Mouse (Mus musculus): Measurements from ENCODE around the gene Cdhr3. TPM values are rescaled to one million over a fixed set of nuclear protein-coding genes. Genes with fewer than 3 reads are reported as not detected.

Cdhr3 gene
- polyA plus RNA-seq, 1 experiment from 2014 or later: not detected

GRCm38 (mm10) chr12:33028109-33028691 lies 64.5 kb downstream of the Cdhr3 start:
- WGBS: 41% methylated on average over 10 of the region's 10 CpGs
- H3K27ac ChIP-seq (replicated peaks): no peak overlapping the region
- DNase-seq (ENCODE audit: low spot score): no peak
- H3K4me1 ChIP-seq: peaks cover 23% of the 10 kb centered on the region
- H3K4me3 ChIP-seq: peak overlapping the region; percentile 1; the same call in 1 of the 2 replicates
- H3K36me3 ChIP-seq (replicated peaks): no peaks in the 10 kb centered on the region
- H3K27me3 ChIP-seq (replicated peaks; ENCODE audit: low read depth, poor library complexity, severe bottlenecking): peaks cover 36% of the 10 kb centered on the region
- no peaks in the 10 kb centered on the region for H3K9me3 ChIP-seq

- Histone ChIP-seq H3K27ac (replicated peaks) (peak overlapping the region; percentile 37; the same call in 1 of the 2 replicates), H3K4me1 (peaks cover 23% of the 10 kb centered on the region), H3K36me3 (replicated peaks) (no peaks in the 10 kb centered on the region), H3K27me3 (replicated peaks; ENCODE audit: low read depth, poor library complexity, severe bottlenecking) (peaks cover 35% of the 10 kb centered on the region), H3K4me3 (peak overlapping the region; percentile 27; the same call in 1 of the 2 replicates), H3K9me3 (no peaks in the 10 kb centered on the region)
- peak; percentile 82 for DNase-seq (ENCODE audit: low spot score)
- 4% methylated on average over 10 of the region's 10 CpGs for WGBS
These were observed 65.6 kb downstream of the Cdhr3 start for GRCm38 (mm10) chr12:33027093-33027492.

GRCm38 (mm10) chr12:33024524-33024923 lies 68.2 kb downstream of the Cdhr3 start:
- no peak for DNase-seq (ENCODE audit: low spot score)
- H3K27me3 ChIP-seq (replicated peaks; ENCODE audit: low read depth, poor library complexity, severe bottlenecking): peaks cover 23% of the 10 kb centered on the region
- peaks cover 23% of the 10 kb centered on the region for H3K4me1 ChIP-seq
- 69% methylated on average over 6 of the region's 6 CpGs for WGBS
- H3K27ac ChIP-seq (replicated peaks): no peak overlapping the region
- H3K4me3 ChIP-seq: no peak overlapping the region
- no peaks in the 10 kb centered on the region for H3K9me3 ChIP-seq
- H3K36me3 ChIP-seq (replicated peaks): no peaks in the 10 kb centered on the region

GRCm38 (mm10) chr12:33021751-33022150 lies 70.9 kb downstream of the Cdhr3 start:
- Histone ChIP-seq H3K4me1 (peaks cover under 1% of the 10 kb centered on the region; the same call in 1 of the 2 replicates), H3K9me3 (no peaks in the 10 kb centered on the region), H3K36me3 (replicated peaks) (no peaks in the 10 kb centered on the region), H3K27ac (replicated peaks) (no peak overlapping the region), H3K4me3 (no peak overlapping the region), H3K27me3 (replicated peaks; ENCODE audit: low read depth, poor library complexity, severe bottlenecking) (peaks cover 13% of the 10 kb centered on the region; the same call in 1 of the 2 replicates)
- WGBS: 90% methylated on average over 4 of the region's 4 CpGs
- DNase-seq (ENCODE audit: low spot score): no peak

GRCm38 (mm10) chr12:33021140-33021539 lies 71.5 kb downstream of the Cdhr3 start:
- Histone ChIP-seq H3K27ac (replicated peaks) (no peak overlapping the region), H3K4me1 (peaks cover 5% of the 10 kb centered on the region; the same call in 1 of the 2 replicates), H3K9me3 (no peaks in the 10 kb centered on the region), H3K27me3 (replicated peaks; ENCODE audit: low read depth, poor library complexity, severe bottlenecking) (peaks cover 9% of the 10 kb centered on the region; the same call in 1 of the 2 replicates), H3K36me3 (replicated peaks) (no peaks in the 10 kb centered on the region), H3K4me3 (no peak overlapping the region)
- DNase-seq (ENCODE audit: low spot score): no peak
- WGBS: 88% methylated on average over 9 of the region's 9 CpGs

- WGBS: 89% methylated on average over 6 of the region's 6 CpGs
- DNase-seq (ENCODE audit: low spot score): no peak
- no peaks in the 10 kb centered on the region for H3K36me3 ChIP-seq (replicated peaks)
- H3K27me3 ChIP-seq (replicated peaks; ENCODE audit: low read depth, poor library complexity, severe bottlenecking): no peaks in the 10 kb centered on the region; the same call in 1 of the 2 replicates
- H3K4me3 ChIP-seq: no peak overlapping the region
- H3K27ac ChIP-seq (replicated peaks): no peak overlapping the region
- no peaks in the 10 kb centered on the region for H3K9me3 ChIP-seq
- H3K4me1 ChIP-seq: peaks cover 5% of the 10 kb centered on the region; the same call in 1 of the 2 replicates
These were observed 72.7 kb downstream of the Cdhr3 start for GRCm38 (mm10) chr12:33020011-33020410.

- no peak overlapping the region for H3K4me3 ChIP-seq
- no peaks in the 10 kb centered on the region; the same call in 1 of the 2 replicates for H3K27me3 ChIP-seq (replicated peaks; ENCODE audit: low read depth, poor library complexity, severe bottlenecking)
- DNase-seq (ENCODE audit: low spot score): no peak
- H3K4me1 ChIP-seq: peaks cover 5% of the 10 kb centered on the region; the same call in 1 of the 2 replicates
- WGBS: 72% methylated on average over 4 of the region's 4 CpGs
- no peaks in the 10 kb centered on the region for H3K36me3 ChIP-seq (replicated peaks)
- no peaks in the 10 kb centered on the region for H3K9me3 ChIP-seq
- H3K27ac ChIP-seq (replicated peaks): no peak overlapping the region
These were observed 74.1 kb downstream of the Cdhr3 start for GRCm38 (mm10) chr12:33018601-33019000.

- WGBS: 76% methylated on average over 7 of the region's 7 CpGs
- H3K4me3 ChIP-seq: no peak overlapping the region
These were observed 75.6 kb downstream of the Cdhr3 start for GRCm38 (mm10) chr12:33016824-33017705.

GRCm38 (mm10) chr12:33015103-33015502 lies 77.6 kb downstream of the Cdhr3 start:
- no peak overlapping the region for H3K27ac ChIP-seq (replicated peaks)
- H3K36me3 ChIP-seq (replicated peaks): no peaks in the 10 kb centered on the region
- 90% methylated on average over 1 of the region's 1 CpGs for whole genome bisulfite sequencing
- peaks cover 5% of the 10 kb centered on the region; the same call in 1 of the 2 replicates for H3K4me1 ChIP-seq
- no peak overlapping the region for H3K4me3 ChIP-seq
- H3K27me3 ChIP-seq (replicated peaks; ENCODE audit: low read depth, poor library complexity, severe bottlenecking): no peaks in the 10 kb centered on the region; the same call in 1 of the 2 replicates
- DNase-seq (ENCODE audit: low spot score): no peak
- H3K9me3 ChIP-seq: no peaks in the 10 kb centered on the region

More at GRCm38 (mm10) chr12:33016824-33017705, 75.6 kb downstream of the Cdhr3 start:
- Histone ChIP-seq H3K27me3 (replicated peaks; ENCODE audit: low read depth, poor library complexity, severe bottlenecking) (no peaks in the 10 kb centered on the region; the same call in 1 of the 2 replicates), H3K9me3 (no peaks in the 10 kb centered on the region), H3K4me1 (peaks cover 5% of the 10 kb centered on the region; the same call in 1 of the 2 replicates), H3K27ac (replicated peaks) (no peak overlapping the region), H3K36me3 (replicated peaks) (no peaks in the 10 kb centered on the region)
- DNase-seq (ENCODE audit: low spot score): no peak

GRCm38 (mm10) chr12:33014050-33014796 lies 78.5 kb downstream of the Cdhr3 start:
- Histone ChIP-seq H3K36me3 (replicated peaks) (no peaks in the 10 kb centered on the region), H3K27me3 (replicated peaks; ENCODE audit: low read depth, poor library complexity, severe bottlenecking) (no peaks in the 10 kb centered on the region; the same call in 1 of the 2 replicates), H3K4me3 (no peak overlapping the region), H3K9me3 (no peaks in the 10 kb centered on the region), H3K4me1 (peaks cover 7% of the 10 kb centered on the region), H3K27ac (replicated peaks) (no peak overlapping the region)
- DNase-seq (ENCODE audit: low spot score): no peak
- WGBS: 76% methylated on average over 7 of the region's 7 CpGs

- Histone ChIP-seq H3K9me3 (no peaks in the 10 kb centered on the region), H3K36me3 (replicated peaks) (no peaks in the 10 kb centered on the region), H3K4me3 (no peak overlapping the region), H3K27ac (replicated peaks) (no peak overlapping the region), H3K27me3 (replicated peaks; ENCODE audit: low read depth, poor library complexity, severe bottlenecking) (no peaks in the 10 kb centered on the region), H3K4me1 (peaks cover 13% of the 10 kb centered on the region)
- WGBS: 35% methylated on average over 3 of the region's 3 CpGs
- no peak for DNase-seq (ENCODE audit: low spot score)
These were observed 82.6 kb downstream of the Cdhr3 start for GRCm38 (mm10) chr12:33010026-33010425.
